Mouse (Mus musculus): ENCODE measurements around the gene Nav2.

- no peak for TF ChIP-seq POLR2A (IDR thresholded peaks at IDR 0.05; ENCODE audit: control insufficient read depth in 1 of 2, insufficient read depth in 1 of 2, low read depth in 1 of 2, low read length in 2 of 2, poor library complexity in 1 of 2)
- TF ChIP-seq MYB (IDR thresholded peaks at IDR 0.05; ENCODE audit: low read depth, low read length), result no peak
- TF ChIP-seq ZC3H11A (IDR thresholded peaks at IDR 0.05; ENCODE audit: low read depth, low read length), result no peak
- no peak for TF ChIP-seq NELFE (IDR thresholded peaks at IDR 0.05; ENCODE audit: low read depth, low read length)
- no peak for TF ChIP-seq MEF2A (IDR thresholded peaks at IDR 0.05; ENCODE audit: extremely low read depth, insufficient replicate concordance, low read depth, low read length, poor library complexity, severe bottlenecking)
These were observed 450.6 kb downstream of the Nav2 start for GRCm38 (mm10) chr7:49359120-49359519.

Data from MEL (cell line).